Mouse (Mus musculus) spleen, embryonic (tissue): ENCODE measurements at regions not wholly inside any gene's neighbourhood (a gene's known extent, or its start where the extent isn't known, plus 50 kb on each side); places are given as distances from the start of the nearest gene placed in this dataset.

Experiments
- CTCF ChIA-PET: fragments of 350-600 bp; sonication (Branson Sonifier 250); formaldehyde crosslinking; loops from one replicate; lab custom pipeline; 2022; lab: Charles Lee

DNA sequence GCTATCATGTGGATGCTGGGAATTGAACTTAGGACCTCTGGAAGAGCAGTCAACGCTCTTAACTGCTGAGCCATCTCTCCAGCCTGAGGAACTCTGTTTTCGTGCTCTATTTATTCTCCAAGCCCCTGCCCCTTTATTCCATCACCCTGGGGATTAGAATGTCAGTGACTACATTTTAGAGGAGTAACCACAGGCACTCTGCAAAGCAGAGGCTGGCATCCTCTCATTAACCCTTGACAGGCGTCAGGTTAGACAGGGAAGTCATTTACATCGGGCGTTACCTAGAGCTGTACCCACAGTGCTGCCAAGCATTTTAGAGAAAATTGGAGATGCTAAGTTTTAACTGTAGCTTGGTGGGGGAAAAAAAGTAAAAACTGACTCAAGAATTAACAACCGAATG, 105.4 kb upstream of the Krr1 start:
- CTCF ChIA-PET: no interaction called here

DNA sequence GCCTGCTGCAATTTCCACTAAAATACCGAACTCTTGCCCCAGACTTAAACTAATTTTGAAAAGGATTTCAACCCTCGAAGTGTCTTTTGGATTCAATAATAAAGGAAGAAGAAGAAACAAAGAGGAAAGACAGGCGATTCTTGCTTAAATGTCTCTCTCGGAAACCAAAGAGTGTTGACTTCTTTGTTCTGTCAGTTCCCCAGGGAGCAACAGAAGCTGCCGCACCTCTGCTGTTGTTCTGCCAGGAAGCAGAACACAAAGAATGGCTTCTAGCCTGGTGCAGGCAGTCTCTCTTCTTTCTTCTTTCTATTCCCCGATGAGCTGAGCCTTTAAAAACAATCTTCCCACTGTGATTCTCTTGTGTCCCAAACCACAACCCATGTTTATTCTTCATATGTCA, 104.9 kb upstream of the Krr1 start:
- CTCF ChIA-PET: no interaction called here

DNA sequence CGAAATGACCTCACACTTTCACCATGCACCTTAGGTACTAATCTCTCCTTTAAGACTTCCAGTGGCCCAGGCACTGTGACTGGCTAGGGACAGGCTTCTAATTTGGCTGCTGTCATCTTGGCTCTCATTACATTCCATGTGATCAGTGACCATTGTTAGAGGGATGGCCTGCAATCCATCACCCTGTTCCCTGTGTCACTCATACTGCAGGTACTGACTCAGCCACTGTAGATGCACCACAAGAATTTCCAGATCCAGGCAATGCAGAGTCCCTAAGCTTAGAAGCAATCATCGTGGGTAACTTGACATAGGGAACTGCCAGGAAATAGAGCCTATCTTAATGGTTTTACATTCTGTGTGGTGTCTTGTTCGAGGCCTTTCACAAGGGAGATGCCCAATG, 92.1 kb upstream of the Krr1 start:
- CTCF ChIA-PET: no interaction called here

DNA sequence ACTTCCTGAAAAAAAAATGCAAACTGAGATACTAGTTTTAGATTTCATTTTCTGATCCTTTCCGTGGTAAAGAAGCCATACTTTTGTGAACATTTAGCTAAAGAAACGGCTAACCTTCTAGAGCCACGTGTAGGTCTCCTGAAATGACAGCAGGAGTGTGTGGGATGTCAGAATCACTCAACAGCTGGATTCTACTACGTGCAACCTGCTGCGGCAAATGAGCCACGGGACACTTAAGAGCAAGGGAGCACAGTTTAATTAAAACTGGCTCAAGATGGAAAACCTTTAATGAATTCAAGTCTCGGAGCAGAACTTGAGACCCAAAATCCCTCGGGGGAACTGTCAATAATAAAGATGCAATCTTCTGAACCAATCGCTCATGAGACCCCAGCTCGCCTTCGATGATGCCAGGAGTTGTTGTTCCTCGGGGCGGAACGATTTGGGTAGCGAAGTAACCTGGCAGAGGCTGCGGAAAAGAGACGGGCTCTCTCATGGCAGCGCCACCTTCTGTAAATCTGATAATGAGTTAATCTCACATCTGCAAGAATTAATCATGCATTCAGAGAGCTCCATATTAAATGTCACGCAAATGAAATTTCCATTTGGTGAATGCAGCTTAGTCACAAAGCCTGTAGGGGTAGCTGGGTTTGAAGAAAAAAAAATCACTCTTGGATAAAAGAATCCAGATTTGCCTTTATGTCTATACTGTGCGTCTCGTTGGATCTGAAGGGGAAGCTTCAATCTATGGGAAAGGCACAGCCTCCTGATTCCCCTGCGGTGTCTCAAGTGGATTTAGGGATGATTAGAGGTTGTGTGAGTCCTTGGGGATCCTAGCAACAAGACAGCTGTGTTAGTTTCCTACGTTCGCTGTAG, 90.9 kb upstream of the Krr1 start:
- CTCF ChIA-PET: no interaction called here

DNA sequence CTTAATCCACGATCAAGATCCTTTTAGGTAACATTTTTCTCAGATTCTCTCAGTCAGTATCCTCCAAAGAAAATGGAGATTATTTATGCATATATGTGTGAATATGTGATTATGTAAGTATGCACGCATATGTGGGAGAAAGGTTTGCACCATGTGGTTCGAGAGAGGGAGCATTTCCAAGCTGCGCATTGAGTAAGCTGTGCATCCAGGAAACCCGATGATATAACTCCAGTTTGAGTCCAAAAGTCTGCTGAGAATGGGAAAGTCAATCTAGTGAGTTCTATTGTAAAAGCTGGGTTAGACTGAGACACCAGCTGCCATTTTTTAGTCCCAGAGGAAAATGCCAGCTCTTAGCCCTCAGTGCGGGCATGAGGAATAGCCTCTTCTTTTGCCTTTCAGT, 89.9 kb upstream of the Krr1 start:
- CTCF ChIA-PET: no interaction called here

DNA sequence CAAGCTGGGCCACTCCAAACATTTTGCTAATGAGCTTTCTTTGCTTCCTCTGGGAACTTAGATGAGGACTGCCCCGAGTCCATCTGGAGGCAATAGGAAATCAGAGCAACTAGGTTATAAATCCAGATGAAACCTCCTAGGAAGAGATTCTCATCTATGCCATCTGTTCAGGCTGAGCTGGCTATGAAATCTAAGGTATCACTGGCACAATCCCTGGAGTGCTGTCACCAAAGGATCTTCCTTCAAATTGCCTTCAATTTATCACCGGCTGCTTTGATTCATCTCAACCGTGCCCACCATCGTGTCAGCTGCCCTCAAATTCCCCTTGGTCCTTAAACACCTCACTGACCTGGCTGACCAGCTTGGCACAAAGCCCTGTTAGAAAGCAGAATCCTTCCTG, 87.8 kb upstream of the Krr1 start:
- CTCF ChIA-PET: no interaction called here

DNA sequence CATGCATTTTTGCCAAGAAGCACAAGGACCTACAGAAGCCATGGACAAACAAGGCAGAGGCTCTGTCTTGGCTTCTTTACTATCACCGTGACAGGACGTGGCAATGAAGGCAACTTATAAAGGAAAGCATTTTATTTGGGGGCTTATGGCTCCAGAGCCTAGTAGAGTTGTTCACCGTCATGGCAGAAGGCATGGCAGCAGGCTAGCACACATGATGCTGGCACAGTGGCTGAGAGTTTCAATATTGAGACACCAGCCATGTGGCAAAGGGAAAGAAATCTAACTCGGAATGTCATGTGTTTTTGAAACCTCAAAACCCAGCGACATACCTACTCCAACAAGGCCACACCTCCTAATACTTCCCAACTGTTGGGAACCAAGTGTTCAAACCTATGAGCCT, 83.4 kb upstream of the Krr1 start:
- CTCF ChIA-PET: no interaction called here

DNA sequence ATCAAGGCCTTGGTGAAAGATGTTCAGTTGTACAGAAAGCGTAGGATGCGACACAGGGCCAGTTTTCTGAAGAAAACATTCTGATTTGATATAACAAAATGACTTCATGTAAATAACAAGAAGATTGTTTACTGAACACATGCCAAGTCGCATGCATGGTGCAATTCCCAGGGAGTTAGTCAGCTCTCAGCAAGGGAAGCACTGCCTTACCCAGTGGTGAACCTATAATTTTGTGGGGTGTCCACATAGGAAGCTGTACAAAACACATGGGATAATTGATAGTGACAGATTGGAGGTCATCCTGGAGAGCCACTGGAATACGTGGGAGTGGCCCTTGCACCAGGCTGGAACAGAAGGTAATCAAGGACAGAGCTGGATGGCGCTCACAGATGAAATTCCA, 79.0 kb upstream of the Krr1 start:
- CTCF ChIA-PET: no interaction called here

DNA sequence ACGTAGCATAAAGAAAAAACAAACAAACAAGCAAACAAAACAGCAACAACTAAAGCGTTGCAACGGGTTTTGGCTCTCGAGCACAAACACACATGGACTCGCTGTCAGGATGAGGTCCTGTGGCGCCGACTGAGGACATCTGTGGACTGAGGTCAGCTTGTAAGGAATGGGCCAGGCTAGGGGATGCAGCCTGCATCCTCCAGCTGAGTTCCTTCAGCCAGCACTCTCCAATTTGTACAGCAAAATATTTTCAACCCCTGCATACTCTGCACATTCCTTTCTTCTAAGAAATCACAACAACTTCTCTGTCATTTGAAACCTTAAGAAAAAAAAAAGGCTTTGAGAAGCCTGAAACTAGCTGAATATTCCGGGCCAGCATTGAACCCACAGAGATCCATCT, 78.5 kb upstream of the Krr1 start:
- CTCF ChIA-PET: no interaction called here

DNA sequence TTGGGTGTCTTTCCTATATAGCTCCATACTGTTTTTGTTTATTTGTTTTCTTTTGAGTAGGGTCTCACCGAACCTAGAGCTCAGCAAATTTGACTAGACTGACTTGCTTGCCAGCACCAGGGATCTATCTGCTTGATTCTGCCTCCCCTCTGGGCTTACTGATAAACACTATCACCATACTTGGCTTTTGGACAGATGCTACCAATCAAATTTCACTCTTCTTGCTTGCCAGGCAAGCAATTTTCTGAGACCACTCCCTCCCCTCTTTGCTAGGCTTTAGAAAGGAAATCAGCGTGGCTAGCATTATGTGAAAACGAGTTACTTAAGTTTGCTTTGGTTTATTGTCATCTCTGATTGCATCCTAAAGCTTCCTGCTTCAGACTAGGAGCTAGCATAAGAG, 75.1 kb upstream of the Krr1 start:
- CTCF ChIA-PET: no interaction called here

DNA sequence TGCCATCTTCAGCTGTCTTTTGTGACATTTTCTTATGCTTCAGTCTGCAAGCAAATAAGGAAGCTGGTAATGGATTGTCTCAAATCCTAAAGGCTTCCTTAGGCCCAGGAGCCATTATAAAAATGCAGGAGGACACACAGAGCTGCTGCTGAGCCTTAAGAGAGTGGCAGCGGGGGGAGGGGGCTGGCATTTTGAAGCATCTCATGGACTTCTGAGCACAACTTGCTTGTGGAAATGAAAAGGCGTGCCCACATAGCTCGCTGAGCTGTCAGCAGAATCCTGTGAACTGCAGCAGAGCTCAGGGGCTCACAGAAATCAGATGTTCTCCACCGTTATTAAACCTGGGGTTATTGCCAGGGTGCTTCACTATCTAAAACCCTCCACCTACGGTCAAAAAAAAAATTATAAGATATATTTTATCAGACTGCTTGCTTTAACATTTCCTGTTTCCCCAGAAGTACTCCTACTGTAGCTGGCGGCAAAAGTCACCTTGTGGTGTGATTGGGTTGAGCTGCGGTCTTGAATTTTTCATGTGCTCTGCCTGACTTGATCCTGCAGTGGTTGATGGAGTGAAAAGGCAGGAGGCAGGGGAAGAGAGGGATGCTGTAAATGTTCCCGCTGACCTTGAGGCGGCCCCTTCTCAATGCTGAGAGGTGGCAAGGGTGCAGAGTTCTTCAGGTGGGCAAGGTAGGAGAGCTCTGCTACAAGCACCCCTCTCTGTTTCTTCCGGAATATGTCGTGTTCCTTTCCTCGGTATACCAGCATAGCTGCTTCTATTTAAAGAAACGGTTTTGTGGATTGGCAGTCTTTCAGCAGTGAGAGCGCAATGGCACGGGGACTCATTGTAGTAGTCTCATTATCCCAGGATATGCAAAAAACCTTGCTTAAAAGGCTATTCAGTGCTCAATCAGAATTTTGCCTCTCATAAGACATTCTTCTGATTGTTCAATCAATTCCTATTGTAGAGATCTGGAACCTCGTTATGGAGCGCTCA, 71.4 kb upstream of the Krr1 start:
- CTCF ChIA-PET: no interaction called here

DNA sequence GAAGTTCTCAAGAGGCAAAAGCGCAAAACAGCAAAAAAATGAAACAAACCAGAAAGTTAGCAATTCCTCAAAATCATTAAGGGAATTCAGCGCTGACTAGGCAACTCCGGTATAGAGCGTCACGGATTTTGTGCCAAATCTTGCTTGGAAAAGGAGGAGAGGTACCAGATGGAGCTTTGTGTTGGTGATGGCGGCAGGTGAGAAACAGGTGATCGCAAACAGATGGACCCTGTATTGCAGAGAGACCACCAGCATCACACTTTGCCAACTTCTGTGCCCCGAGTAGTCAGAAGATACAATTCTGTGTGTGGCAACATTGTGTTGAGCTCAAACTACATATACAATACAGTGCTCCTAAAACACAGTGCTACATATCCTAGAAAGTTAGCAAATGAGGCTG, 68.5 kb upstream of the Krr1 start:
- CTCF ChIA-PET: no interaction called here

DNA sequence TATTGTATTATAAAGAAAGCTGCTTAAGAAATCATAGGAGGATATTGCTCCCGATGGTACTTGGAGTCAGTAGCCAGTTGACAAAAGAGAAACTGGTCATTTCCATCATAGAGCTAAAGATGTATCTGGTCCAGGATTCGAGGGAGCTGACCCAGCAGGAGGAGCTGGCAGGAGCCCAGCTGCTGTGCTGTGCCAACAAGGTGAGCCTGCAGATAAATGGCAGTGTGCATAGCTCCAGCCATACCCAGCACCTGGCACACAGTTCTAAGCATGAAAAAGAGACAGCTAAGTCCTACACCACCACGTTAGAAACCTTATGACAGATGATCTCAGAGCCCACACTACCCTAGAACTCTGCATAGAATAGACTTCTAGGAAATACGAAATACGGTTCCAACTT, 64.6 kb upstream of the Krr1 start:
- CTCF ChIA-PET: no interaction called here

DNA sequence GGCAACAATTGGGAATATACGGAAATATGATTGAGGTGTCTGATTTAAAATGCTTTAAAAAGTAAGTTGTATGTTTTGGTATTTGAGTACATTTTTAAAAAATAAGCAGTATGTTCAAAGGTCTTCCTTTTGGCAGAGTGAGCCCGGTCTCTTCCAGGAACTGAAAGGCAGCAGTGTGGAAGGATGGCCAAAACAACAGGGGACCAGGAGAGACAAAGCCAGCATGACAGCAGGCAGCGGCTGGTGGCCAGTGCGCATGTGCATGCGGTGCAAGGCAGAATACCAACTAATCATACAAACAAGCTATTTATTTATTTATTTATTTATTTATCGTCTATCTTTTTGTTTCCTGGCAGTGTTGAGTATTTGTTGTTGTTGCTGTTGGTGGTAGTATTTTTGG, 59.9 kb upstream of the Krr1 start:
- CTCF ChIA-PET: interaction anchor here (0.7 kb wide), 1 partner anchor 236 kb away, joined by 5 read pairs; no protein-coding TSS in a partner anchor

DNA sequence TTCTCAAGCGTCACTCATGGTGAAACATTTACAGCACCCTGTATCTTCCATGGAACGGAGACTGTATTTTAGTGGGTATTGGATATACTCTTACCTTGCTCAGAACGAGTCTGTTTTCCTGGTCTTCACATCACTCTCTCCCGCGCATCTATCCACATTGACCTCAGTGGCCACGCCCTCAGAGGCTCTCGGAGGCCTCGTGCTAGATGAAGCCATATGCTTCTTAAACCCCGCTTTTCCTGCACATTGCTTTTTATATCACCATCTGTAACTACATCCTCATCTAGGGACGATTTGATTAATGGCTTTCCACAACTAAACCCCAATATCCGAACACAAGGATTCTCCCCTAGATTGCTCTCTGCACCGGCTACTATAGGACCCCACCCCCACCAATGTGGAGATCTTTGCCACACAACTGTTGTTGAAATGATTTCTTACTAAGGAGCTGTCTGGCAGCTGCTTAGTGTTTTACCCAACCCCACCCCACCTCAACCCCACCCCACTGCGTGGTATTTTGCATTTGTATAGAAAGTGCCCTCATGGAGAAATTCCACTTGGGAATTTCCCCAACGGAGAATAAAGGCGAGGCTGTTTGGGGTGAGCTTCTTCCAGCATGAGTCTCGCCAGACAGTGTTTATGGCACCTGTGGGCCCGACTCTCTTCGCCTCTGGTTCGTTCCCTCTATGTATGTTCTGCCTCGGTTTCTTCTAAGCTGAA, 59.2 kb upstream of the Krr1 start:
- CTCF ChIA-PET: no interaction called here

DNA sequence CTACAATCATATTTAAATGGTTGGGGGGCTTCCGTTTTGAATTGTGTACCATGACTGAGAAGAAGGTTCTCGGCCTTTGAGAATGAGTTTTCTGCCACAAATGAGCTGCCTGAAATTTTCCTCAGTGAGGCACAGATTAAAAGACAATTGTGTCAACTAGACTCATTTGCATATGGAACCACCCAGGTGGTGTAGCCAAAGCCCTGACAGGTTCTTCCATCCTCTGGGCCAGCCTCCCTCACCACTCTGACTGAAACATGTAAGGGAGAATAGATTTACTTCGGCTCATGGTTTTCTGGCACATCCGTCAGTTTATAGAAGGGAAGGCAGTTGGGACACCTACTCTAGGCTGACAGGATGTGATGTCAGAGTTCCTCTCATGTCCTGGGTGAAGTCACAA, 58.2 kb upstream of the Krr1 start:
- CTCF ChIA-PET: no interaction called here

DNA sequence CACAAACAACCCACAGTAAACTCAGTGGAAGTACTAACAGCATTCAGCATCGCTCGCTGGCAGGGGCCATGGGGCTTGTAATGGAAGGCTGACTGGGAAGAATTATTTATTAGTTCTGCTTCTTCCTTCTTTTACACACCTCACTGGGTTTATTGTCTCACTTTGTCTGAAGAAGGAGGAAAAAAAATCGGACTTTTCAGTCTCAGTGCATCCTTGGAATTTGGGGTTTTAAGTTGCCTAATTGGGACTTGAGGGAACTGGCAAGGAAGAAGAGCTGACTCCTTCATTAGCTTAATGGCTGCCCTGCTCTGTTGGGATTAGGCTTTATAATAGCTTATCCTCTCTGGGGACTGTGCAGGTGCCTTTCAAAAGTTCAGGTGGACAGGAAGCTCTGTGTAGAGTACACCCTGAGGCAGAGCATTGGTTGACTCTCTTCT, 54.4 kb upstream of the Krr1 start:
- CTCF ChIA-PET: no interaction called here

DNA sequence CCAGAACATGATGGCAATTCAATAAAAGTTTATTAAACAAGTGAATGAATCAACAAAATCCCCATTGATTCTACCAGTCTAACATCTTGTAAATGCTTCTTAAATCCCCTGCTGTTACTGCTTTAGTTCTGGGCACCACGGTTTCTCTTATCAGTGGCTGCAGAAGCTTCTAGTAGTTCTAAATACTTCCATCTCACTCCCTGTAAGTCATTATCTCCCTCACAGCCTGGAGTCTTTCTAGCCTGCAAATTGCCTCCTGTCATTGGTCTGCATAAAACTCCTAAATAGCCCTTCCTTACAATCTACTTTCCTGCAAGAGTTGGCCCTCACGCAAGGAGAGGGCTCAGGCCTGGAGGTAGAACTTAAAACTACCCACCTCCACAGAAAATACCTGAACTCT, 53.0 kb upstream of the Krr1 start:
- CTCF ChIA-PET: no interaction called here

DNA sequence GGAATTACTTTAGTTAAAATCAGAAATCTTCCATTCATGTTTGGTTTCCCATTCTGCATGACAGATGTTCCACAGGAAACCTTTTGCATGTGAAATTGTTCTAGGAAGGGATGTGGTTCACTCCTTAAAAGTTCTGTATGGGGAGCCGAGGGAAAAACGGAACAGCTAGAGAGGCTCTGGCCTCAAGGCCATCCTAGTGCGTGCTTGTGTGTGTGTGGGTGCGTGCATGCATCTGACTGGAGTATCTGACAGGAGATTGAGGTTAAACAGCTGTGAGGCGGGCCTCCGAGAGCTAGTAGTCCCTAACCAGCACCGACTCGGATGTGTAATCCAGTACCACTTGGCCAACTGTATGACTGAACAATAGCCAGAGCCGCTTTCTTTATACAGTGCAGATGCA, 51.0 kb upstream of the Krr1 start:
- CTCF ChIA-PET: no interaction called here
